Mouse (Mus musculus) brain, embryonic 14.5 days (tissue): ENCODE measurements around the gene Ntmt1.

ENCODE experiments used
- CTCF ChIP-seq: fragments of 200-500 bp; IDR thresholded peaks from 2 replicates; pipeline ENCODE4 v1.5.1; 2012; ENCODE audit warnings: inconsistent platforms, mild to moderate bottlenecking, moderate library complexity, borderline replicate concordance; ENCODE audit not compliant: insufficient read depth, insufficient read length; ENCODE audit errors: extremely low read depth
- POLR2A ChIP-seq: fragments of 200-500 bp; IDR thresholded peaks from 2 replicates; pipeline ENCODE4 v1.6.1; 2012; ENCODE audit warnings: mild to moderate bottlenecking, inconsistent platforms, borderline replicate concordance; ENCODE audit not compliant: poor library complexity, insufficient read depth, insufficient read length, severe bottlenecking; ENCODE audit errors: extremely low read depth

GRCm38 (mm10) chr2:30795271-30795888 is 12.2 kb upstream of the Ntmt1 start:
- TF ChIP-seq POLR2A (no peak), CTCF (no peak)
